Mouse (Mus musculus) E14TG2a.4 (cell line): ENCODE results near the gene Cdrt4.

ENCODE experiments used
- H3K27me3 ChIP-seq: 2 replicates; pipeline ENCODE4 v1.6.1; 2014; ENCODE audit warnings: low read length, control low read depth; ENCODE audit not compliant: insufficient read depth
- H3K36me3 ChIP-seq: 2 replicates; pipeline ENCODE4 v1.6.1; 2014; ENCODE audit warnings: low read length, control low read depth; ENCODE audit not compliant: insufficient read depth
- H3K4me1 ChIP-seq: replicated peaks from 2 replicates; pipeline ENCODE4 v1.6.1; 2014; ENCODE audit warnings: low read depth, low read length, control low read depth
- H3K4me3 ChIP-seq: replicated peaks from 2 replicates; pipeline ENCODE4 v1.5.1; 2014; ENCODE audit warnings: mild to moderate bottlenecking, low read length
- H3K9me3 ChIP-seq: 2 replicates; pipeline ENCODE4 v1.6.1; 2014; ENCODE audit warnings: low read length, control low read depth
- CTCF ChIP-seq: conservative IDR thresholded peaks from 2 replicates; pipeline ENCODE4 v1.5.1; 2014; ENCODE audit warnings: low read length
- NANOG ChIP-seq: IDR thresholded peaks from 2 replicates; pipeline ENCODE4 v1.6.1; 2014; ENCODE audit warnings: borderline replicate concordance, low read length, mixed read lengths
- POU5F1 ChIP-seq: IDR thresholded peaks from 2 replicates; pipeline ENCODE4 v1.6.1; 2014; ENCODE audit warnings: low read length, borderline replicate concordance

Gene Cdrt4

DNA sequence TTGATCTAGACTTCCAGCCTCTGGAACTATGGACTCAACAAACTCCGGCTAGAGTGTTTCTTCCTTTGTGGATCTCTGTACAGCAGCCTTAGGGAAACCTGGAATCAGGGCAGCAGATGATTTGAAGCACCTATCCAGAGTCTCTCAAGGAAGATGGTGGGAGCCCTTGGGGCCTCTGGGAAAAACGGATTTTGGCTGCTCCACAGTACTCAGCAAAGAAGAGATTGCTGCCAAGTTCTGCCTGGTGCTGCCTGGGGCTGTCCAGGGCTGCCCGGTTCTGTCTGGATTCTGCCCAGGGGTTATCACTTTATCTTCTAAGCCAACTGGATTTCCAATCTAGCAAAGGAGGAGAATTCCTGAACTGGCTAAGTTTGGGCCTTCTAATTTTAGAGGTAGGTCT lies 58.8 kb downstream of the Cdrt4 start:
- Histone ChIP-seq H3K27me3 (peaks cover 4% of the 10 kb centered on the region; the same call in 1 of the 2 replicates), H3K4me3 (no peak overlapping the region), H3K9me3 (peaks cover 3% of the 10 kb centered on the region), H3K4me1 (no peaks in the 10 kb centered on the region), H3K36me3 (no peaks in the 10 kb centered on the region)
- TF ChIP-seq NANOG, result no peak
- no peak for TF ChIP-seq POU5F1
- no peak for TF ChIP-seq CTCF

DNA sequence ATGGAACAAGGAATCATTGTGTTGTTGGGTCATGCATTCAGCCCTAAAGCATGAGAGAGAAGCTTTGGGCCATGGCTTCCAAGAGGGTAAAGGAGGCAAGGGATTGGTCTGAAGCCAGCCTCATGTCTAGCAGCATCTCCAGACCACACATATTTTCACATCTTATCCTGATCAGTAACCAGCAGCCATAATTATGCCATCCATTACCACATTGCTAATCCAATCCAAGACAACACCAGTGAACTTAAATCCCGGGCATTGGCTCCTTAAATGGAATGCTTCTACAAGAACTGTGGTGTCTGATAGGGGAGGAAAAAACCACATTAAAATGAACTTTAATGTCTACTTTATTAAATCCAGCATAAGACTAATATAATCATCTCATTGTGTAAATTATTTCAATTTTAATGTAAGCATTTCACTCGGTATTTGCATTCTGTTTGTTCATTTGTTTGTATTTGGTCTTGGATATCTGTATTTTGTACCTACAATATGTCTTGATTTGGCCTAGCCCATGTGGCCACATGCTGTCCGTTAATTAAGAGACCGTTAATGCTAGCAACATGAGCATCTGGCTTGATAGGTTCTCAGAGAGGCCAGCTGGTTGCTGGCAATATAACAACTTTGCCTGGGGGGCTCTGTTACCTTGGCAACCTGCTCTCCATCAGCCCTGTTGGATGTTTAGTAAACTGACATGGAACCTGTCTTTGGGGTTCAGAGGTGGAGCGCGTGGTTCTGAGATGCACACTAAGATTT lies 66.5 kb downstream of the Cdrt4 start:
- TF ChIP-seq NANOG, result no peak
- no peak for TF ChIP-seq POU5F1
- TF ChIP-seq CTCF, result no peak
- Histone ChIP-seq H3K36me3 (no peaks in the 10 kb centered on the region), H3K9me3 (no peaks in the 10 kb centered on the region), H3K4me3 (no peak overlapping the region), H3K27me3 (no peaks in the 10 kb centered on the region), H3K4me1 (no peaks in the 10 kb centered on the region)

DNA sequence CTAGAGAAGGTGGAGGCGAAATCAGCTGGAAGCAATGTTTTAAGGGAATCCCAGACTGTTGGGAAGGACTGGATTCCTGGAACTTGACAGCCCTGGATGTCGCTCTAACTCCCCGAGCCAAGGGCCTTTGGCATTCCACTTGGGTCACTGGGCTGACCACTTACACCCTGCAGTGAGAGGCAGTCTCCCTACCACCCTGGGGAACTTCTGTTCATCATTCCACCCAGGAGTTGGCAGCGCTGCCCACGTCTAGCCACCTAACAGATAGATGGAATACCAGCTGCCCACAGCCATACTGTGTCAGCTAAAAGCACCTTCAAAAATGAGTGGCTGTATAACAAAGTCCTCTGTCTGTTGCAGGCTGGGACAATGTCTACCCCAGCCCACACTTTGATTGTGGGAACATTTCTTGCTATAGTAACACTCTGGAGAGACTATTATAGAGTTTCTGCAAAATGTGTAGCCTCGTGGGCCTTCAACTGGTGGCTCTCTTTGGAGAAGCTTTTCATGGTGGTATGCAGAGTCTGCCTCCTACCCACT lies 67.2 kb downstream of the Cdrt4 start:
- H3K9me3 ChIP-seq, result no peaks in the 10 kb centered on the region
- H3K4me1 ChIP-seq, result no peaks in the 10 kb centered on the region
- H3K27me3 ChIP-seq, result no peaks in the 10 kb centered on the region
- no peak for TF ChIP-seq CTCF
- no peak for TF ChIP-seq NANOG
- no peak for TF ChIP-seq POU5F1
- H3K4me3 ChIP-seq, result no peak overlapping the region
- no peaks in the 10 kb centered on the region for H3K36me3 ChIP-seq

DNA sequence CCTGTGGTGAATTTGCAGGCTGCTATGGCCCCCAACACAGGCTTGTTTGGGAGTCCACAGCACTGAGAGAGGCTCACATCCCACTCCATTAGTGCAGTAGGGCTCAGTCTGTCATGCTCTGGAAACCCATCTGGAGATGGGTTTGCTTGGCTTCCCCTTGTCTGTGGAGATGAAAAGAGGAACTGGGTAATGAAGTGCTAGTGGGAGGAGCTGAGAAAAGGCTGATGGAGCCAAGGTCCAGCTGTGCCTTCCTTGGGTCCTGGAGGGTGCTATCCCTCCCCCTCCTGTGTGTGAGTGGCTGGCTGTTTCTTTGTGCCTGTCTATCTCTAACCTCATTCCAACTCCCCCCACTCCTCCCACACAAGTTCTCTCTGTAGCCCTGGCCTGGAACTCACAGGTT lies 69.6 kb downstream of the Cdrt4 start:
- Histone ChIP-seq H3K36me3 (no peaks in the 10 kb centered on the region), H3K4me1 (no peaks in the 10 kb centered on the region), H3K4me3 (no peak overlapping the region), H3K9me3 (no peaks in the 10 kb centered on the region), H3K27me3 (no peaks in the 10 kb centered on the region)
- TF ChIP-seq CTCF, result no peak
- no peak for TF ChIP-seq POU5F1
- no peak for TF ChIP-seq NANOG

DNA sequence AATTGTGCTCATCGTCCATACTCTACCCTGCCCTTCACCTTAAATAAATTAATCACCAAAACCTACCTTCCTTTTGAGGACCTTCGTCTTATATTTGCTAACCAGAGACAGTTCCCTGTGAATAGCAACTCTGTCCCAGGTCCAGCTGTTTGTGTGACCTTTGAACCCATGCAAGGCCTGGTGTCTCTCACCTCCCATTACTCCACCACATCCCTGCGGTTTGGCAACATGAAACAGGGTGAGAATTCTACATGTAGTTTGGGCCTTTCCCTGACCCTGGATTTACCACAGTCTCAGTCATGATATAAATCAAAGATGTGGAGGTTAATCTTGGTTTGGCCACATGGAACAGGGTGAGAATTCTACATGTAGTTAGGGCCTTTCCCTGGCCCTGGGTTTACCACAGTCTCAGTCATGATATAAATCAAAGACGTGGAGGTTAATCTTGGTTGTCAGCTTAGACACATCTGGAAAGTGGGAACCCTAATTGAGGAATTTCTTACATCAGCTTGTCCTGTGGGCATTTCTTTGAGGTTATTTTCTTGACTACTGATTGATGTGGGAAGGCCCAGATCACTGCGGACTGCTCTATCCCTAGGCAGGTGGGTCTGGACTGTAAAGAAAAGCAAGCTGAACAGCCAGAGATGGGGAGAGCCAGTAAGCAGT lies 70.3 kb downstream of the Cdrt4 start:
- no peaks in the 10 kb centered on the region for H3K9me3 ChIP-seq
- H3K4me1 ChIP-seq, result no peaks in the 10 kb centered on the region
- no peak overlapping the region for H3K4me3 ChIP-seq
- H3K36me3 ChIP-seq, result no peaks in the 10 kb centered on the region
- TF ChIP-seq CTCF, result no peak
- TF ChIP-seq POU5F1, result no peak
- no peak for TF ChIP-seq NANOG
- H3K27me3 ChIP-seq, result no peaks in the 10 kb centered on the region

DNA sequence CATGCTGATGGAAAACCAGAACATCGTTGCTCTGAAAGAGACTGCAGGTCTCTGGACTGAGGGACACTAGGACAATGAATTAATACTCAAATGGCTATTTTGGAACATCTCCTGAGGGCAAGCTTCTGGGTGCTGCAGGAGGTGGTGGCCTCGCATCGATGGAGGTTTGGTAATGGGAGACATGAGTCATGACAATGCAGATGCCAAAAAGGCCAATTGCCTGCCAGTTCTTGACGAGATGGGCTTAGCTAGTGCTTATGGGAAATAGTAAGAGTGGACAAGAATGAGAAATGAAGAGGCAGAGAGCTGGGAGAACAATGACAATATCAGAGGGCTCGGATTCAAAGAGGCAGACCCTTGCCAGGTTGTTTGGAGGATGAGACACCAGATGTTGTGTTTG lies 72.5 kb downstream of the Cdrt4 start:
- no peaks in the 10 kb centered on the region for H3K4me1 ChIP-seq
- H3K4me3 ChIP-seq, result no peak overlapping the region
- H3K27me3 ChIP-seq, result no peaks in the 10 kb centered on the region
- H3K9me3 ChIP-seq, result no peaks in the 10 kb centered on the region
- no peaks in the 10 kb centered on the region for H3K36me3 ChIP-seq
- no peak for TF ChIP-seq POU5F1
- TF ChIP-seq CTCF, result no peak
- TF ChIP-seq NANOG, result no peak

DNA sequence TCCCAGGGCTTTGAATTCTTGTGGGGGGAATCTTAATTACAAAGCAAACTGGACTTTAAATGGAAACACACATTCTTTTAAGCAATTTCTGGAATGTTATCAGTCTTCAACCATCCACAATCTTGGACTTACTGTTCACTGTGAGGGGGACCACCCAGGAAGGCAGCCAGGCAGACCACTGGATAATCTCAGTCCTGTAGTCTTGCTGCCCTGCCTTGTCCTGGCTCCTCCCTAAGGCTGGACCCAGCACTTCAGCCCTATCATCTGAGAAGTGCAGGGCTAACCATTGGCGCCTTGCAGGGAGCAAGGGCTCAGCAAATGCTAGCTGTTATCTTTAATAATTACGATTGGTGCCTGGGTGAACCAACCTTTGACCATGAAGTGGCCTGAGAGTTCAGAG lies 73.1 kb downstream of the Cdrt4 start:
- no peaks in the 10 kb centered on the region for H3K36me3 ChIP-seq
- TF ChIP-seq NANOG, result no peak
- TF ChIP-seq CTCF, result no peak
- TF ChIP-seq POU5F1, result no peak
- no peaks in the 10 kb centered on the region for H3K27me3 ChIP-seq
- no peaks in the 10 kb centered on the region for H3K9me3 ChIP-seq
- no peaks in the 10 kb centered on the region for H3K4me1 ChIP-seq
- no peak overlapping the region for H3K4me3 ChIP-seq

DNA sequence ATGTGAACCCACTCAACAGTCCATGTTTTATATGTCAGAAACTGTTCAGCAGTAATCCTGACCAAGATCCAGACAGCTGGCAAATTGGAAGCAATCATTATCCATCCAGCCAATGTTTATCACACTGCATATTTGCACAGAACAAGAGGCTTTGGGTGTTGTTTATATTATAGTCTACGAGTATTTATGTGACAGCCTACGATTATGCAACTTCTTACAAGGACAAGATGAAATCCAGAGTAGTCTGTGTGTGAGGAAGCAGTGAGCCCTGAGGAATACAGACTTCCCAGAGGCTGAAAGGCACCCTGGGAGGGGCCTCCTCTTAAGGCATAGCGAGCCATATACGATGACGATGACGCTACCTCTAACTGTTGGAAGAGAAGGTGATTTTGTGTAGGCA lies 74.5 kb downstream of the Cdrt4 start:
- Histone ChIP-seq H3K9me3 (no peaks in the 10 kb centered on the region), H3K4me1 (0 out of 2 replicates have a peak, but pooled peaks cover 3% of the 10 kb centered on the region), H3K27me3 (no peaks in the 10 kb centered on the region), H3K4me3 (no peak overlapping the region), H3K36me3 (no peaks in the 10 kb centered on the region)
- TF ChIP-seq NANOG (no peak), POU5F1 (no peak), CTCF (no peak)
